Mouse (Mus musculus): ENCODE data around the gene Ranbp6.

- TF ChIP-seq CTCF (IDR thresholded peaks at IDR 0.05; ENCODE audit: borderline replicate concordance, insufficient read depth, low read depth, low read length) (no peak), POLR2A (IDR thresholded peaks at IDR 0.05; ENCODE audit: borderline replicate concordance, insufficient read depth, low read length) (no peak)
These were observed 25.9 kb upstream of the Ranbp6 start for GRCm38 (mm10) chr19:29838636-29839135.
